Mouse (Mus musculus) megakaryocyte, adult 5-6 weeks (primary cell): Measurements from ENCODE around the gene Cox14. TPM values are rescaled to one million over a fixed set of nuclear protein-coding genes. Genes with fewer than 3 reads are reported as not detected.

Source experiments
- ATAC-seq: 2 replicates; pipeline ENCODE4 v1.8.0; 2016; ENCODE audit warnings: mild to moderate bottlenecking, inconsistent platforms; ENCODE audit not compliant: poor library complexity, severe bottlenecking
- total RNA-seq, 2 experiments: library from RNA; stranded (forward) in 1 of 2; stranded (reverse) in 1 of 2; fragments of 153-499, 151-499 nt in 1 of 2; fragments of 221-1000, 200-1000 nt in 1 of 2; gene quantifications; 2 replicates each; pipeline versions ENCODE4 v1.2.3 to v1.2.4; 2015 to 2017

The Cox14 gene
- total RNA-seq, 2 experiments from 2014 or later = 25.6 to 67.3 TPM

- ATAC-seq = peak; percentile 51
These were observed 19.9 kb upstream of the Cox14 start, which contains the start of gene Gm17349 for GRCm38 (mm10) chr15:99705440-99706048. Gm17349 (minus strand) TSS chr15:99705490.

GRCm38 (mm10) chr15:99708176-99708575 lies 17.2 kb upstream of the Cox14 start:
- ATAC-seq = no peak

GRCm38 (mm10) chr15:99710221-99711190 lies 14.9 kb upstream of the Cox14 start:
- no peak for ATAC-seq

GRCm38 (mm10) chr15:99711491-99711890 lies 13.9 kb upstream of the Cox14 start:
- no peak for ATAC-seq

GRCm38 (mm10) chr15:99712666-99713559 lies 12.5 kb upstream of the Cox14 start:
- ATAC-seq = no peak

- no peak for ATAC-seq
These were observed 11.8 kb upstream of the Cox14 start for GRCm38 (mm10) chr15:99713569-99713968.

- no peak for ATAC-seq
These were observed 11.2 kb upstream of the Cox14 start for GRCm38 (mm10) chr15:99714206-99714605.

- peak; percentile 84 for ATAC-seq
These were observed 10.6 kb upstream of the Cox14 start for GRCm38 (mm10) chr15:99714858-99715257.

GRCm38 (mm10) chr15:99715361-99715865 lies 10.0 kb upstream of the Cox14 start:
- no peak for ATAC-seq

GRCm38 (mm10) chr15:99715982-99716746 lies 9.3 kb upstream of the Cox14 start:
- no peak for ATAC-seq

- ATAC-seq = no peak
These were observed 8.6 kb upstream of the Cox14 start for GRCm38 (mm10) chr15:99716814-99717213.

GRCm38 (mm10) chr15:99717386-99718334 lies 7.8 kb upstream of the Cox14 start, which contains the start of gene Gpd1:
Gpd1 (plus strand) TSS chr15:99717515.
- 0 out of 2 replicates have a peak, but pooled peaks have one; percentile 27 for ATAC-seq

- no peak for ATAC-seq
These were observed 6.9 kb upstream of the Cox14 start for GRCm38 (mm10) chr15:99718461-99719021.

- ATAC-seq = no peak
These were observed 5.6 kb upstream of the Cox14 start for GRCm38 (mm10) chr15:99719865-99720264.

- no peak for ATAC-seq
These were observed 3.3 kb upstream of the Cox14 start for GRCm38 (mm10) chr15:99721921-99722743.

- no peak for ATAC-seq
These were observed 2.3 kb upstream of the Cox14 start for GRCm38 (mm10) chr15:99723120-99723514.

- ATAC-seq = peak; percentile 28
These were observed 1.7 kb upstream of the Cox14 start for GRCm38 (mm10) chr15:99723515-99724291.
